Mouse (Mus musculus) embryonic fibroblast, embryonic 13.5 days (primary cell): Measurements from ENCODE around the gene Fkbp1a.

Experiments used
- CTCF ChIP-seq: IDR thresholded peaks from 2 replicates; pipeline ENCODE4 v1.5.1; 2011; ENCODE audit warnings: mild to moderate bottlenecking, control low read depth, low read length, moderate library complexity, borderline replicate concordance; ENCODE audit not compliant: insufficient read depth
- POLR2A ChIP-seq: IDR thresholded peaks from 2 replicates; pipeline ENCODE4 v1.6.1; 2011; ENCODE audit warnings: low read depth, mild to moderate bottlenecking, control low read depth, low read length, moderate library complexity

DNA sequence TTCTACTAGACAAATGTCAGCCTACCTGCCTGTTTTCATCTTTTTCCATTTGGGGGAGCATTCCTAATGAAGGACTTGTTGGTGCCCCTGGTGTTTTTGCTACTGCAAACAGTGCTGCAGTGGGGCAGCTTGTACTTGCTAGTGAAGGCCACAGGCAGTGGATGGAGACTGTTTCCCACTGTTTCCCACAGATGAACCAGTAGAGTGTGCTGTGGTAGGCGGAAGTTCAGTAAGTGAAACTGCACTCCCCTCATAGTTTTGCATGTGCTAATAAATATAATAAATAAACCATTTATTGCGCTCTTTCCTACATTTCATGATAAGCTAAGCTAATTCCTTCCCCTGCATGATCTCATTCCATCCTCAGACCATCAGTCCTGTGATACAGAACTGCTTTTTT lies 23.3 kb upstream of the Fkbp1a start:
- no peak for TF ChIP-seq CTCF
- no peak for TF ChIP-seq POLR2A
